Mouse (Mus musculus): ENCODE measurements around the gene Traf4.
"Not testable (repeated sequence)": the region's sequence is repeated elsewhere in the genome, so short reads cannot be mapped to it uniquely, and the experiment has no call there.

The Traf4 gene

DNA sequence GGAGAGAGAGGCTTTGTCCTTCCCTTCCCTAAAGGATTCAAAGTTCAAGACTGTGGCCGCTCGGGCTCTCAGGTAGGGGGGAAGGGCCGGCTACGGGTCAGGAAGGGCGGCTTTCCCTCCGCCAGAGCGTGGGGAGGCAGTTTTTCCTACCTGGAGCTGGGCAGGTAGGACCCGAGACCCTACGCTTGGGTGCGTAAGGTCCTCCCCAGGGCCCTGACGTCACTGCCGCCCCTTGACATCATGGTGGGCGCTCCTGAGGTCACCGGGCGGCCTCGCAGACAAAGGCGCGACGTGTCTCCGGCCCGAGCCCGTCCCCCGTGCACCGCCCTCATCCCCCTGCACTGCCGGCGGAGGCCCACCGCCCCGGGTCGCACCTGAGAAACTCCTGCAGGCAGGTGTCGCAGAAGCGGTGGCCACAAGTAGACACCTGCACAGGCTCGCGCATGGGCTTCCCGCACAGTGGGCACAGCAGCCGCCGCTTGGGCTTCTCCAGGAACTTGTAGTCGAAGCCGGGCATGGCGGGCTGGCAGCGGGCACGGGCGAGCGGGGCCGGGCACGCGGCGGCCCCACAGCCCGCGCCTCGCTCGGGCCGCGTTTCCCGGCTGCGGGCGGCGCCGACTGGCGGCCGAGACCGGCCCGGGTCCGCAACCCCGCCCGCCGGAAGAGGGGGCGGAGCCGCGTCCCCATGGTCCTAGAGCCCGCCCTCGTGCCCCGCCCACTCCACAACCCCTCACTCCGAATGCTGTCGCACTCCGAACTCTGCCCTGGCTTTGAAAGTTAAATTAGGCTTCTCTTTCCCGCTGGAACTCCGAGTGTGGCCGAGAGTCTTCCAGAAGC lies at the start of gene Traf4:
TSS of gene Traf4 (minus strand) at position 666 of the 837 bp plus-strand sequence.
- peak; percentile 93 for DNase-seq (ENCODE audit: inconsistent ontology term)

DNA sequence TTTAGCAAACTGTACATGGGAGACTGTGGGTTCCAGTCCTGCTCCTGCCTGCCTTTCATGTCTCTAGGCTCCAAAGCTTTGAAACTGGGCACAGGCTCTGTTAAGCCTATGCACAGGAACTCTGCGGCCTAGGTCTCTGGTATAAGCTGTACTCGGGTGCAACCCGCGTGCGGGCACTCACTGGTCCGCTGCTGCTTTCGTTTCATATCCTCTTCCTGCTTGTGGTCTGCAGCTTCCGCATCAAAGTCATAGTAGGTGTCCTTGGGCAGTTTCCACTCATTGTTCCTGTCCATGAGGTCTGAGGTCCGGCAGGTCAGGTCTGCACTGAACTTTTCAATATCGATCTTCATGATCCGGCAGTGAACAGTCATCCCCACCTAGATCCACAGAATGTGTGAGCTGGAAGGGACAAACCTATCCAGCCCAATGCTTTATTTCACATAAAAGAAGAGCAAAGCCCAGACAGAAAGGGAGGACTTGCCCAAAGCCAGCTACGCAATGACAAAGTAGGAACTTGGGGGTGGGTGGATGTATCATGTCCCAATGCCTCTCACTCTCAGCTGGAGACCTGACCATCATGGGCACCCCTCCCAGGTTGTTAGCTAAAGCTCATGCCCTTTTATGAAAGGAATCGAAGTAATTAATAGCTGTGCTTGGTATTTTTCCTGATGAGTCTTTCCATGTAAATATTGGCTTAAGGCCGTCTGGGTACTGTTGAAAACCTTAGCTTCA lies 47.9 kb upstream of the Traf4 start:
- DNase-seq (ENCODE audit: inconsistent ontology term): no peak

DNA sequence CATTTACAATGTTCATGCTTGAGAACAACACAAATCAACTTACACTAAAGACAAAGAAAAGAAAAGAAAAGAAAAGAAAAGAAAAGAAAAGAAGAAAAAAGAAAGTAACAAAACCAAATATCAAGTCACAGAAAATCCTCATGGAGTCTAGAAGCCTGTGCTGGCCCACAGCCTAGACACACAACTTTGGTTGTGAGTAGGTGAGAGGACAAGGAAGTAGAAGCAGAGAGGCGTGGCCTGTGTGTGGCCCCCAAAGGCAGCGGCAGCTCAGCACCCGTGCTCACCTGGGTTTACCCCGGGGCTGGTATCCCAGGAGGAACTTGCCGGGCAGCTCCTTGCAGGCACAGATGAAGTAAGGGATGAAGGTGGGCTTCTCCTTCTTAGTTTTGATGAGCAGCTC lies 46.1 kb upstream of the Traf4 start:
- no peak for DNase-seq (ENCODE audit: inconsistent ontology term)

DNA sequence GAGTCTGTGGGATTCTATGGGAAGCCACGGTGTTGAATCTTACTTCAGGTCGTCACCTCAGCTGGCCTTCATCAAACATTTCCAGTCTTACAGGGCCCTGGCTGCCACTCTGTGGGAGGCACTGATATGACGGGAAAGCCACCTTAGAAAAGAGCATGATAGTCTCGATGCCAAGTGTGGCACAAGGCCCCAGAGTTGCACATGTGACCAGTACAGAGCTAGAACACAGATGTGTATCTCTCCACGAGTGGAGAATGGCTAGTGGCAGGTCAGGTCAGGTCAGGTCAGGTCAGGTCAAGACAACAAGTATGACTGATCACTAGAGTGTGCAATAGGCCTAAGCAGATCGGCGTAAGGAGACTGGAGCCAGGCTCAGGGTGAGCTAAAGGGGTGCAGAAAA lies 45.2 kb upstream of the Traf4 start:
- no peak for DNase-seq (ENCODE audit: inconsistent ontology term)

DNA sequence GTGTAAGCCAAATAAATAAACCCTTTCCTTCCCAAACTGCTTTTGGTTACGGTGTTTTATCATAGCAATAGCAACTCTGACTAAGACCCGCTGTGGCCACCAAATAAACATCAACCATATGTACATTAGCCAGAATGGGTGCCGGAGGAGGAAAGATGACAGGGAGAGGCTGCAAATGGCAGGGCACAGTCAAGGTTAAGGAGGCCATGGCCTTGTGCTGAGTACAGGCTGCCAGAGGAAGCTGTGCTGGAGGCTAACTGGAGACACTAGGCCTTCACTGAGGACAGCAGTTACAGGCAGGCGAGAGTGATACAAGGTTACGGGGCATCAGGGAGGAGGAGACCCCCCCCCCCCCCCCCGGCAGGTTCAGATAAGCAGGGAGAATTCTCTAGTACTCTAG lies 44.5 kb upstream of the Traf4 start:
- DNase-seq (ENCODE audit: inconsistent ontology term): no peak

DNA sequence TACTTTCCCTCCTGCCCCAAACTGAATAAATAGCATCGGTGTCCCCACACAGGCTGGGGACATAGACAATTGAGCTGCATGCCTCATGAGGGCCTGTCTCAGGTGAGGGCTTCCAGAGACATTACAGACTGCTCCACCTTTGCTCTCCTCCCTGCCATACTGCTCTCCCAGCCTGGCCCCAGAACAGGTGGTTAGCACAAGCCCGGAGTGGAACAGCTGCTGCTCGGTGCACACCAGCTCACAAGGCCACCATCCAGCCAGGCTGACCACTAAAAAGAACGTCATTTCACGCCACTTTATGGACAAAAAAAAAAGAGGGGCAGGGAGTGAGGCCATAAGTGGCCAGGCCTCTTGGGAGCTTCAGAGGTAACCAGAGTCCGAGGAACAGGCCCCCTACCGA lies 41.8 kb upstream of the Traf4 start:
- DNase-seq (ENCODE audit: inconsistent ontology term): no peak

DNA sequence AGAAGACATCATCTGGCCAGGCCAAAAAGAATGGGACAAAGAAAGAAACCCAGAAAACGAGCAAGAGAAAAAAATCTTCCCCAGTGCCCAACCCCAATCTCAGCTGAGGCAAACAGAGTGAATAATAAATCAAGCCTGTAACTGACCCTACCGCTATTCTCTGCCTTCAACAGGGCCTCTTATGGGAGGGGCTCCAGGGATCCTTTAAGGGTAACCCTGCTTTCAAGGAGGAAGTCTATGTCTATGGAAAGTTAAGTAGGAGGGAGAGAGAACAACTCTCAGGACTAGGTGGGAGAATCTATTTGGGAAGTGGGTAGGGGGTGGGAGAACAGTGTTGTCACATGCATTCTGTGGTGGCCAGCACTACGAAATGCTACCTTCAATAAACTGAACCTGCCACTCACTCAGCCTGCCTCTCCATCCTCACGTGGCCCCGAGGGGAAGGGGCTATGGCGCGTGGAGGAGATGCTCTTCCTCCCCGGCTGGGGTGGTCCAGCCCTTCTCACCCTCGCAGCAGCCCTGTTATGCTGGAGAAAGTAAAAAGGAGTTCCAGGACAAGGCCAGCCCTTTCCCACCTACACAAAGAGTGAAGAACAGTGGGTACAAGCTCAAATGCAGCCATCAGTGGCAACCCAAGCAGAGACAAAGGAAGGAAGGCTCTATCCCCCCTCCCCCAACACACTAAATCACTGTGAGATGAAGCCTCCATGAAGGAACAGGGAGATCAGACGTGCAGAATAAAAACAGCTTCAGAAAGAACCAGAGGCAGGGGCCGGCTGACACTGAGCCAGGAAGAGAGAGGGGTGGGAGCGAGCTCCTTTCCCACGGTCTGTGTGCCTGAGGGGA lies 40.2 kb upstream of the Traf4 start:
- no peak for DNase-seq (ENCODE audit: inconsistent ontology term)

DNA sequence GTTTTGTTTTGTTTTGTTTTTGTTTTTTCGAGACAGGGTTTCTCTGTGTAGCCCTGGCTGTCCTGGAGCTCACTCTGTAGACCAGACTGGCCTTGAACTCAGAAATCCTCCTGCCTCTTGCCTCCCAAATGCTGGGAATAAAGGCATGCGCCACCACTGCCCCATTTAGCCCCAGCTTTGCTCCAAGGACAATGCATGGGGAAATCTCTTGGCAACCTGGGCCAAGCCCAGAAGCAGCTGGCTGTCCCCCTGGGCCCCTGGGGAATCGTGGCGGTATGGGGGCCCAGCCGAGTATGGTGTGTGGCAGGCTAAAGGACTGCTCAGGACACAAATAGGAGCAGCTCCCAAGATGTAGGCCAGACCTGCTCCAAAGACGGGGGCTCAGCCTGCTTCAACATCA lies 38.9 kb upstream of the Traf4 start:
- no peak for DNase-seq (ENCODE audit: inconsistent ontology term)

DNA sequence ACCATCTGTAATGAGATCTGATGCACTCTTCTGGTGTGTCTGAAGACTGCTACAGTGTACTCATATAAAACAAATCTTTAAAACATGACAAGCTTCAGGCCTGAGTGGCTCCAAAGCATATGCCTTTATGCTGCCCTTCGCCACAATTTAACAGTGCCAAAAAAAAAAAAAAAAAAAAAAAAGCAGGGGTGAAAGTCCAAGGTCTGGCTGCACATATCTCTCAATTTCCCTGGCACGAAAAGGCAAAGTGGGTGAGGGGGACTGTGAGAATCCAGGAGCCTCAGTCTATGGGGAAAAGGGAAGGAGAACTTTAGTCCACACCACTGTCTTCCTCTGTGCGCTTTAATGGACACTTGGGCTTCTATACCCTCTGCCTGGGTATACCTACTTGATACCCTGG lies 37.0 kb upstream of the Traf4 start:
- no peak for DNase-seq (ENCODE audit: inconsistent ontology term)

DNA sequence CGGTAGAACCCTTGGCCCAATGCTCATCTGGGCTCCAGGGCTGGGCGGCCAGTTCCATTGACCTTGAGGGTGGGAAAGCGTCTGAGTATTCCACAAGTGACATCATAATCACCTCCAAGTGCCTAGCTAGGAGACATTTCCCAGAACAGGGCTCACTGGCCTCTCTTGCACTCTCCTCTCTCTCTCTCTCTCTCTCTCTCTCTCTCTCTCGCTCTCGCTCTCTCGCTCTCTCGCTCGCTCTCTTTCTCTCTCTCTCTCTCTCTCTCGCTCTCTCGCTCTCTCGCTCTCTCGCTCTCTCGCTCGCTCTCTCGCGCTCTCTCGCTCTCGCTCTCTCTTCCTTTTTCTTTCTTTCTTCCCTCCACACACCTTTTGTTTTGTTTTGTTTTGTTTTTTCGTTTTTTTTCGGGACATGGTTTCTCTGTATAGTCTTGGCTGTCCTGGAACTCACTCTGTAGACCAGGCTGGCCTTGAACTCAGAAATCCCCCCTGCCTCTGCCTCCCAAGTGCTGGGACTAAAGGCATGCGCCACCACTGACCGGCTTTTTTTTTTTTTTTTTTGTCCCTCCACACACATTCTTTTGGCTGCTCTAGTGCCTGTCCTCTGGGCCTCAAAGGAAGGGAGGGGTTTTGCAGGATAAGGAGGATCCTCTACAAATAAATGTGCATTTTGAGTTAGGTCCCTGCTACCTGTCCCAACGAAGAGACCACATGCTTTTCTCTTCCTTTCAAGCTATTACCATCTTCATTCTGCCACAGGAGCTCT lies 29.9 kb upstream of the Traf4 start:
- DNase-seq (ENCODE audit: inconsistent ontology term): no peak

DNA sequence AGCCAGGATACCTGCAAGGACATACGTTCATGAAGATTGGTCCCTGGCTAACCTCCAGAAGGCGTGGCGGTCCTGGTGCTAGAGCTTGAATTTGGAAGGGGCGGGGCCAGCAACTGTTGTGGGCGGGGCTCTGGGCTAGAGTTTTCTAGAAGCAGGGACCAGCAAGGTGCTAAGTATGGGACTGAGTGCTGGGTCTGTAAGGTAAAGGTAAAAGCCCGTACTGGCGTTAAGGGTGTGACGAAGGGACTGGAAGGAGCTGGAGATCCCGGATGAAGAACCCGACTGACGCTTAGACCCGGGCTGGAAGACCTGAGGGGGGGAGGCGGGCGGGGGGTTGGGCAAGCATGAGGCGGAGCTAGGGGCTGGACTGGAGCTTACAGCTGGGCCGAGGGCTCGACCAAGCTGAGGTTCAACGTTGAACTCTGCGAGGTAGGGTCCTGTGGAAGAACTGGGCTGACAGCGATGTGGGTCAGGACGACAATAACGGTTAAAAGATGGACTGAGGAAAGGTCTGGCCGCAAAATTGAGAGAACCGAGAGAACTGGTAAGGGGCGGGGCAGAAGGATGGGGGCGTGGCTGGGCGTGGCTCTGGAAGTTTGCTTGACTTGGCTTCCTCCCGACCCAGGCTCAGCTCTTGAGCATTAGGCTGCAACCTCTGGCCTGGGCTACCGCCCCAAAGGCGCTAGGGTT lies 29.2 kb upstream of the Traf4 start:
- peak; percentile 68 for DNase-seq (ENCODE audit: inconsistent ontology term)

DNA sequence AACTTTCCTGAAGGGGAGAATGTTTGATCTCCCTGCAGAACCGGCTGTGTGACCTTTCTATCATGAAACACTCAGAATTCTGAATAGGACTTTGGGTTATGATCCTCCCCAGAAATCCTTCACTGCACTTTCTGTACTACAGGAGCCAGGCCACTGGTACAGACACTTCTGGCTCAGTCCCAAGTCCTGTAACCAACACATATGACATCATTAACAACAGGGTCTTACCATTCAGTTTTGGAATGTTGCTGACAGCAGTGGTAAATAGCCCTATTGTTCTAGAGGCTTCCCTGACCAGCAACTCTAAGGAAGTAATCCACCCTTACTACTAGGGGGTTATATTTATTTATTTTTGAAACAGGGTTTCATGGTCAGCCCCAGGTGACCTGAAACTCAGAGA lies 27.7 kb upstream of the Traf4 start, which contains the start of gene Proca1:
TSS of gene Proca1 (plus strand) at position 280 of the 400 bp plus-strand sequence.
- DNase-seq (ENCODE audit: inconsistent ontology term): peak; percentile 26

DNA sequence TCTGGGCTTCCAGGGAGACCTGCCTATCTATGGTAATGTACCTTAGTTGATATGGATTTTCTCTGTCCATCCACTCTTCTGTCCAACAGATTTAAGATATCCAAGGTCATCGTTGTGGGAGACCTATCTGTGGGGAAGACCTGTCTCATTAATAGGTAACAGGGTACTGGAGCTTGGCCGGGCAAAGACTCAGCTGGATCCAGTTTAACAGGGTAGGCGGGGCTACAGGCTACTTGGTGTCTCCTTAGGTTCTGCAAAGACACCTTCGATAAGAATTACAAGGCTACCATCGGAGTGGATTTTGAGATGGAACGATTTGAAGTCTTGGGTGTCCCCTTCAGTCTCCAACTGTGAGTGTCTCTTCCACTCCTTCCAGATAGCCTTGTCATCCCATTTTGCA lies 24.7 kb upstream of the Traf4 start:
- DNase-seq (ENCODE audit: inconsistent ontology term): no peak

DNA sequence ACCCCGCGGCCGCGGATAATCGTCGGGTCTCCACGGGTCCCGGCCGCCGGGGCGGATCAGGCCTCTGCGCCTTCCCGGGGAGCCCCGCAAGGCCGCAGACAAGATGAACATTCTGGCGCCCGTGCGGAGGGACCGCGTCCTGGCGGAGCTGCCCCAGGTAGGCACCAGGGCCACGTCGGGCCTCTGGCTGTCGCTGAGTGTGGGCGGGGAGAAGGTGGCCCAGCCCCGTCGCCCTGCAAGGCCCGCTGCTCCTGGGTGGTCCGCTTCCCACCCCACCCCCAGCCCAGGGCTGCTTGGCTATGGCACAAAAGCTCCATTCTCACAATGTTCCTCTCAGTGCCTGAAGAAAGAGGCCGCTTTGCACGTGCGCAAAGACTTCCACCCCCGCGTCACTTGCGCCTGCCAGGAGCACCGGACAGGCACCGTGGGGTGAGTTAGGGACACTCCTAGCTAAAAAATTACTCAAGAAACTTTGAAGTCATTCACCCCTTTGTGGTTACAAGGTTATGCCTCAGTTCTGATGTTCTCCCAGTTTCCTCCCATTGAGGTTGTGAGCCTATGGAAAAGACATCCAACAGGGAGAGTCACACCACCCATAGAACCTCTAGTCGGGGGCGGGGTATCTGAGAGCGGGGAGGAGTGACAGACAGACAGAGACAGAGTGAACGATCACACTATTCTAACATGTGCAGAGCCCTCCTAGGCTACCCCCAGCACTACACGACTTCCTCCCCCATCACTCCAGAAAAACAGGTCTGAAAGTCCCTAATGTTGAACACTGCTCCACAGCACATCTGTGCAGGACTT lies 24.0 kb upstream of the Traf4 start:
- peak; percentile 89 for DNase-seq (ENCODE audit: inconsistent ontology term)

DNA sequence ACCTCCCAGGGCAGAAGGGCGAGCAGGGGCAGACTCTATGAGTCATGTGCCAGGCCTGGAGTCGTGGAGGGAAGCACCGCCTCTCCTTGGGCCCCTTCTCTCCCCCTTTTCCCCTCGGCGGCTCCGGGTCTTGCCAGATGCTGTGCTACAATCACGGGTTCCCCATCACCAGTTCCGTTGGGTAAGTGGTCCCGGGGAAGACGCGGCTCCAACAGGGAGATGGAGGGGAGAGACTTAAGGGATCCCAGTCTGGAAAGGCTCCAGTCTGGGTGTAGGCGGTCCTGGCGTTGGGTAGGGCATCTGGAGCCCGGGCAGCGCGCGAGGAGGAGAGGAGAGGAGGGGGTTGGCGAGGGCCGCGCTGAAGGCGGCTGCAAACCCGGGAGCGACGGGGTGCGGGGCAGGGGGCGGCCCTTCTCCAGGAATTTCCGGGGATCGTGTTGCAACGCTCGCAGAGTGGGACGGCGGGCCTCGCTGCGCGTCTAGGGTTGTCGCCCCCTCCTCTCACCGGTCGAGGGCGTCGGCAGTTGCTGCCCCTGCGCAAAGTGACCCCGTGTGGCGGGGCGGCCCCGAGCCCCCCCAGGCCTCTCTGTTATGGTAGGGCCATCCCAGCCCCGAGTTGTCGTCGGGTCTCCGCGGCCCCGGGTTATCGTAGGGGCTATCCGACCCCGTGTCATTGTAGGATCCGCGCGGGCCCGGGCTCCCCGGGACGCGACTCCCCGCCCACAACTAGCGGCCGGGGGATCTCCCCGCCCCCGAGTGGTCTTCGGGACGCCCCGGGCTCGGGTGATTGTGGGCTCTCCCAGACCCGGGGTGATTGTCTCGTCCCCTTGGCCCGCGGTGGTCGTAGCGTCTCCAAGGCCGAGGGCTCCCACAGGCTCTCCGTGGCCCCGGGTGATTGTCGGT lies 23.2 kb upstream of the Traf4 start, which contains the start of gene Rab34:
TSS of gene Rab34 (plus strand) at position 100 of the 903 bp plus-strand sequence.
- peak; percentile 92 for DNase-seq (ENCODE audit: inconsistent ontology term)

DNA sequence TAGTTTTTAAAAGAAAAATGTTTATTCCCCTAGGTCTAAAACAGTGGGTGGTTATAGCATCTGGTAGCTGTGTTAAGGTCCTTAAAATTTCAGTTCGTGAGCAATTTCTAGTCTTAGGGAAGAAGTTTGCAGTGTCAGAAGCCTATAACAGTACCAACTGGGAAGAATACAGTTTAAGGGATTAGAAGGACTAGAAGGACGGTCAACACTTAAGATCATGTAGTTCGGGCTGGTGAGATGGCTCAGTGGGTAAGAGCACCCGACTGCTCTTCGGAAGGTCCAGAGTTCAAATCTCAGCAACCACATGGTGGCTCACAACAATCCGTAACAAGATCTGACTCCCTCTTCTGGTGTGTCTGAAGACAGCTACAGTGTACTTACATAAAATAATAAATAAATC lies 19.3 kb upstream of the Traf4 start:
- not testable (repeated sequence) for DNase-seq (ENCODE audit: inconsistent ontology term)

DNA sequence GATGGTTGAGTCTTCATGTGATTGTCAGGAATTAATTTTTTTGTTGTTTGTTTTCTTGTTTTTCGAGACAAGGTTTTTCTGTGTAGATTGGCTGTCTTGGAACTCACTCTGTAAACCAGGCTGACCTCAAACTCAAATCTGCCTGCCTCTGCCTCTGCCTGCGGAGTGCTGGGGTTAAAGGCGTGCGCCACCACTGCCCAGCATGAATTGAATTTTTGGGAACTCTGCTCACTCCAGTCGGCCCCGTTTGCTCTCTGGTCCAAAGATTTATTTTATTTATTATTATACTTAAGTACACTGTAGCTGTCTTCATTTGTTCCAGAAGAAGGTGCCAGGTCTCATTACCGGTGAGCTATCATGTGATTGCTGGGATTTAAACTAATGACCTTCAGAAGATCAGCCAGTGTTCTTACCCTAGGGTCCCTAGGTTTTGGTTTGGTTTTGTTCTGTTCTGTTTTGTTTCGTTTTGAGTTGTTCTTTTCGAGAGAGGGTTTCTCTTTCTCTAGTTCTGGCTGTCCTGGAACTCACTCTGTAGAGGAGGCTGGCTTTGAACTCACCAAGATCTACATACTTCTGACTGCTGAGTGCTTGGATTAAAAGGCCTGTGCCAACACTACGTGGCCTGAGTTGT lies 18.6 kb upstream of the Traf4 start:
- no peak for DNase-seq (ENCODE audit: inconsistent ontology term)

Data from Muller cell, postnatal 12 days (primary cell).